Mouse (Mus musculus): ENCODE data around the gene Hivep3.

Gene Hivep3

GRCm38 (mm10) chr4:120124656-120125055 lies 391.1 kb downstream of the Hivep3 start:
- no peak for DNase-seq

GRCm38 (mm10) chr4:120126047-120126446 lies 392.5 kb downstream of the Hivep3 start:
- DNase-seq: no peak

- no peak for DNase-seq
Measured at GRCm38 (mm10) chr4:120127333-120127732, 393.7 kb downstream of the Hivep3 start.

GRCm38 (mm10) chr4:120128033-120128432 lies 394.4 kb downstream of the Hivep3 start:
- no peak for DNase-seq

GRCm38 (mm10) chr4:120129233-120129885 lies 395.8 kb downstream of the Hivep3 start:
- DNase-seq: peak; percentile 57

GRCm38 (mm10) chr4:120130926-120131325 lies 397.3 kb downstream of the Hivep3 start:
- DNase-seq: no peak

- peak; percentile 56 for DNase-seq
Measured at GRCm38 (mm10) chr4:120131441-120132220, 398.0 kb downstream of the Hivep3 start.

GRCm38 (mm10) chr4:120134223-120134622 lies 400.6 kb downstream of the Hivep3 start:
- no peak for DNase-seq

- no peak for DNase-seq
Measured at GRCm38 (mm10) chr4:120141810-120142209, 408.2 kb downstream of the Hivep3 start.

GRCm38 (mm10) chr4:120142905-120143304 lies 409.3 kb downstream of the Hivep3 start:
- DNase-seq: no peak

- DNase-seq: peak; percentile 74
Measured at GRCm38 (mm10) chr4:120144343-120144742, 410.8 kb downstream of the Hivep3 start.

GRCm38 (mm10) chr4:120145931-120146330 lies 412.3 kb downstream of the Hivep3 start:
- no peak for DNase-seq

GRCm38 (mm10) chr4:120148291-120149141 lies 414.9 kb downstream of the Hivep3 start:
- DNase-seq: no peak

GRCm38 (mm10) chr4:120149142-120149524 lies 415.5 kb downstream of the Hivep3 start:
- no peak for DNase-seq

- no peak for DNase-seq
Measured at GRCm38 (mm10) chr4:120150345-120150920, 416.8 kb downstream of the Hivep3 start.

GRCm38 (mm10) chr4:120151906-120152305 lies 418.3 kb downstream of the Hivep3 start:
- no peak for DNase-seq

GRCm38 (mm10) chr4:120152648-120153047 lies 419.1 kb downstream of the Hivep3 start:
- no peak for DNase-seq

- DNase-seq: no peak
Measured at GRCm38 (mm10) chr4:120153736-120154135, 420.2 kb downstream of the Hivep3 start.

GRCm38 (mm10) chr4:120158714-120159310 lies 425.2 kb downstream of the Hivep3 start:
- DNase-seq: no peak

GRCm38 (mm10) chr4:120161166-120161949 lies 427.8 kb downstream of the Hivep3 start, which contains the start of gene Edn2:
TSS of gene Edn2 (plus strand) at chr4:120161206.
- no peak for DNase-seq

GRCm38 (mm10) chr4:120162586-120162985 lies 429.0 kb downstream of the Hivep3 start:
- no peak for DNase-seq

GRCm38 (mm10) chr4:120163242-120163641 lies 429.7 kb downstream of the Hivep3 start:
- peak; percentile 84 for DNase-seq

Measured in cerebellum, adult 8-10 months (tissue).